Mouse (Mus musculus): ENCODE results near the gene Tnfrsf11a. TPM values are rescaled to one million over a fixed set of nuclear protein-coding genes. Genes with fewer than 3 reads are reported as not detected.
"Not testable (repeated sequence)": the region's sequence is repeated elsewhere in the genome, so short reads cannot be mapped to it uniquely, and the experiment has no call there.

Tnfrsf11a gene
- polyA plus RNA-seq, 1 experiment: 0.16 TPM

DNA sequence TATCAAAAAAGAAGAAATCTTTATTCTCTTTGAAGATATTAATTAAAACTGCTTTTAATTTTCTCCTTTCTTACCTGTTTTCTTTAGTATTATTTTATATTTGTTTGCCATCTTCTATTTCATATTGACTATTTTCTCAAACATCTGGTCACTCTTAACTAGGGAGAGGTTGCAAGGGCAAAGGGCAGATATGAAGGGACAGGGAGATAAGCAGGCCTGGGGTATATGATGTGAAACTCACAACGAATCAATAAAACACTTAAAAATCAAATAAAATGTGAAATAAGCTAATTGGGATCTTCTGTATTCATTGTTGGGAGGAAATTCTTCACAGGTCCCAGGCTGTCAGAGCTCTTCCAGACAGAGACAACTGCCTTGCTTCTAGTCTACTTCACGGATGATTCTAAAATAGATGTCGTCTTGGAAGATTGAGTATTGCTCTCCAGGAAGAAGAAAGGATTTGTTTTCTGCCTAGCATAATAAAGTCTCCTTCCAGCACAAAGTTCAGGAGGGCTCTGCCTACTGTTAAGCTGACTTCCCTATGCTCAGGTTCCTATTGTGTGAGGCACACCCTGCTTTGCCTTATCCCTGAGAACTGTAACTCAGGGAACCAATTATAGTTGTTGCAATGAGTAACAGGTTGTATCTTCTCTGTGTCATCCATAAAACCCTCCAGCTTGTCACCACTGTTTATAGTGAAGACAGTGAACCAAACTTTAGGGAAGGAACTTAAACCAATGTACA is 20.9 kb upstream of the Tnfrsf11a start:
- no peaks in the 10 kb centered on the region for H3K79me2 ChIP-seq (ENCODE audit: control insufficient read depth, insufficient read depth)
- H3ac ChIP-seq (ENCODE audit: control insufficient read depth, insufficient read length, low read depth): no peak overlapping the region
- H3K36me3 ChIP-seq (ENCODE audit: control insufficient read depth, insufficient read depth): peaks cover 2% of the 10 kb centered on the region
- no peaks in the 10 kb centered on the region for H3K79me3 ChIP-seq (ENCODE audit: low read depth)
- H3K4me3 ChIP-seq (ENCODE audit: insufficient read depth, poor library complexity, severe bottlenecking): no peak overlapping the region
- TF ChIP-seq FOSL1 (IDR thresholded peaks at IDR 0.05; ENCODE audit: insufficient read depth, low read length, poor library complexity, severe bottlenecking) (no peak), USF1 (IDR thresholded peaks at IDR 0.05; ENCODE audit: low read depth) (no peak), MAX (IDR thresholded peaks at IDR 0.05) (no peak), CEBPB (IDR thresholded peaks at IDR 0.05; ENCODE audit: low read depth) (no peak), MYOD1 (IDR thresholded peaks at IDR 0.05; ENCODE audit: control insufficient read depth, insufficient read length, low read depth) (no peak)
- no peaks in the 10 kb centered on the region for H3K27me3 ChIP-seq (ENCODE audit: control insufficient read depth, insufficient read depth, insufficient read length)

- Histone ChIP-seq H3ac (ENCODE audit: control insufficient read depth, insufficient read length, low read depth) (no peak overlapping the region), H3K27me3 (ENCODE audit: control insufficient read depth, insufficient read depth, insufficient read length) (no peaks in the 10 kb centered on the region), H3K36me3 (ENCODE audit: control insufficient read depth, insufficient read depth) (no peaks in the 10 kb centered on the region), H3K79me2 (ENCODE audit: control insufficient read depth, insufficient read depth) (no peaks in the 10 kb centered on the region), H3K79me3 (ENCODE audit: low read depth) (no peaks in the 10 kb centered on the region), H3K4me3 (ENCODE audit: insufficient read depth, poor library complexity, severe bottlenecking) (no peak overlapping the region)
- TF ChIP-seq CEBPB (IDR thresholded peaks at IDR 0.05; ENCODE audit: low read depth): no peak
- TF ChIP-seq FOSL1 (IDR thresholded peaks at IDR 0.05; ENCODE audit: insufficient read depth, low read length, poor library complexity, severe bottlenecking): no peak
- no peak for TF ChIP-seq CTCF (IDR thresholded peaks at IDR 0.05; ENCODE audit: control insufficient read depth, insufficient read depth, insufficient read length)
- TF ChIP-seq MYOD1 (IDR thresholded peaks at IDR 0.05; ENCODE audit: control insufficient read depth, insufficient read length, low read depth): no peak
- TF ChIP-seq USF1 (IDR thresholded peaks at IDR 0.05; ENCODE audit: low read depth): no peak
- no peak for TF ChIP-seq MYOG (IDR thresholded peaks at IDR 0.05; ENCODE audit: control insufficient read depth, extremely low read depth, insufficient read length)
- TF ChIP-seq MAX (IDR thresholded peaks at IDR 0.05): no peak
Measured at GRCm38 (mm10) chr1:105765586-105765985, 14.9 kb upstream of the Tnfrsf11a start.

DNA sequence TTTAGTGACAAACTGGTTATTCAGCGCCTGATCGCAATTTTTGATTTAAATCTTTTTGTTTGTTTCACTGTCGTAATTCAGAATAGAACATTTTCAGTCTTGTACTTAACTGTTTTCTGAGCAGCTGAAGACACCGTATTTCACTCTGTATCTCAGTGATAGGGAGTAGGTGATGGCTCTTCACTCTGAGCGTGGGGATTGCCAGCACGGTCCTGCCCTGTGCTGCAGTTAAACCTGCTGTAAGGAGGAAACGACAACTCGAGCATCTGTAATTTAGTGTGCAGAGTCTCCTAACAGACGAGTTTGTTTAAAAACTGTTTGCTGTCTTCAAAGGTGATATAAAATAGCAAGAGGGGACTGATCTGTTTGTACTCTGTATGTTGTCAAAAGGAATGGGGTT is 14.4 kb upstream of the Tnfrsf11a start:
- H3K27me3 ChIP-seq (ENCODE audit: control insufficient read depth, insufficient read depth, insufficient read length); H3K36me3 ChIP-seq (ENCODE audit: control insufficient read depth, insufficient read depth); H3K4me3 ChIP-seq (ENCODE audit: insufficient read depth, poor library complexity, severe bottlenecking); H3K79me3 ChIP-seq (ENCODE audit: low read depth); H3K79me2 ChIP-seq (ENCODE audit: control insufficient read depth, insufficient read depth); H3ac ChIP-seq (ENCODE audit: control insufficient read depth, insufficient read length, low read depth): not testable (repeated sequence)

DNA sequence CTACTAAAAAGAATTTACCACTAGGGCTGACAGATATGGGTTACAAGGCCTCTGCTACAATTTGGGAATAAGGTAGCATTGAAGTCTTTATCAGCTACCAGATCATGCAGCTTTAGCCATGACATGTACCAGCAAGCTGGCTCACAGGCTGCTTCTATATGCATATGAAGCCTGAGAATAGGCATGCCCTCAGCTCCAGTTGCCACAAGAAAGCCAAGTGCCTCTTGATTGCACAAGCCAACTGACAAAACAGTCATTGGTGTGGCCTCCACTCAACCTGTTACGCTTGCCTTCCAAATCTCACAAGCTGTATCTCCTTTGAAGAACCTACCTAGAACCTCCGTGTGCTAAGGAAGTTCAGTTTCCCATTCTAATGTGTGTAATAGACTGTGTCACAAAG is 12.1 kb upstream of the Tnfrsf11a start:
- no peaks in the 10 kb centered on the region for H3K79me3 ChIP-seq (ENCODE audit: low read depth)
- H3K4me3 ChIP-seq (ENCODE audit: insufficient read depth, poor library complexity, severe bottlenecking): no peak overlapping the region
- no peak for TF ChIP-seq CTCF (IDR thresholded peaks at IDR 0.05; ENCODE audit: control insufficient read depth, insufficient read depth, insufficient read length)
- TF ChIP-seq MYOG (IDR thresholded peaks at IDR 0.05; ENCODE audit: control insufficient read depth, extremely low read depth, insufficient read length): no peak
- no peak for TF ChIP-seq MAX (IDR thresholded peaks at IDR 0.05)
- no peak for TF ChIP-seq USF1 (IDR thresholded peaks at IDR 0.05; ENCODE audit: low read depth)
- no peaks in the 10 kb centered on the region for H3K36me3 ChIP-seq (ENCODE audit: control insufficient read depth, insufficient read depth)
- H3ac ChIP-seq (ENCODE audit: control insufficient read depth, insufficient read length, low read depth): no peak overlapping the region
- H3K27me3 ChIP-seq (ENCODE audit: control insufficient read depth, insufficient read depth, insufficient read length): no peaks in the 10 kb centered on the region
- H3K79me2 ChIP-seq (ENCODE audit: control insufficient read depth, insufficient read depth): no peaks in the 10 kb centered on the region

- Histone ChIP-seq H3ac (ENCODE audit: control insufficient read depth, insufficient read length, low read depth) (no peak overlapping the region), H3K79me3 (ENCODE audit: low read depth) (no peaks in the 10 kb centered on the region), H3K4me3 (ENCODE audit: insufficient read depth, poor library complexity, severe bottlenecking) (no peak overlapping the region), H3K79me2 (ENCODE audit: control insufficient read depth, insufficient read depth) (no peaks in the 10 kb centered on the region), H3K27me3 (ENCODE audit: control insufficient read depth, insufficient read depth, insufficient read length) (no peaks in the 10 kb centered on the region), H3K36me3 (ENCODE audit: control insufficient read depth, insufficient read depth) (no peaks in the 10 kb centered on the region)
- TF ChIP-seq MYOG (IDR thresholded peaks at IDR 0.05; ENCODE audit: control insufficient read depth, extremely low read depth, insufficient read length) (no peak), CEBPB (IDR thresholded peaks at IDR 0.05; ENCODE audit: low read depth) (no peak), MYOD1 (IDR thresholded peaks at IDR 0.05; ENCODE audit: control insufficient read depth, insufficient read length, low read depth) (no peak)
Measured at GRCm38 (mm10) chr1:105770685-105771084, 9.8 kb upstream of the Tnfrsf11a start.

- Histone ChIP-seq H3K4me3 (ENCODE audit: insufficient read depth, poor library complexity, severe bottlenecking) (no peak overlapping the region), H3ac (ENCODE audit: control insufficient read depth, insufficient read length, low read depth) (no peak overlapping the region), H3K27me3 (ENCODE audit: control insufficient read depth, insufficient read depth, insufficient read length) (peaks cover 16% of the 10 kb centered on the region), H3K79me3 (ENCODE audit: low read depth) (no peaks in the 10 kb centered on the region), H3K36me3 (ENCODE audit: control insufficient read depth, insufficient read depth) (no peaks in the 10 kb centered on the region), H3K79me2 (ENCODE audit: control insufficient read depth, insufficient read depth) (no peaks in the 10 kb centered on the region)
- TF ChIP-seq MAX (IDR thresholded peaks at IDR 0.05) (no peak), FOSL1 (IDR thresholded peaks at IDR 0.05; ENCODE audit: insufficient read depth, low read length, poor library complexity, severe bottlenecking) (no peak), MYOD1 (IDR thresholded peaks at IDR 0.05; ENCODE audit: control insufficient read depth, insufficient read length, low read depth) (no peak), CTCF (IDR thresholded peaks at IDR 0.05; ENCODE audit: control insufficient read depth, insufficient read depth, insufficient read length) (no peak), USF1 (IDR thresholded peaks at IDR 0.05; ENCODE audit: low read depth) (no peak), CEBPB (IDR thresholded peaks at IDR 0.05; ENCODE audit: low read depth) (no peak)
Measured at GRCm38 (mm10) chr1:105776426-105776825, 4.1 kb upstream of the Tnfrsf11a start.

Measured in C2C12 (cell line).